Mouse (Mus musculus) embryonic facial prominence, embryonic 14.5 days (tissue): ENCODE measurements around the gene Ubp1. TPM values are rescaled to one million over a fixed set of nuclear protein-coding genes. Genes with fewer than 3 reads are reported as not detected.

Experiments used
- ATAC-seq: fragments of 200-750 bp; cut with Nextera tagmentation; 2 replicates; pipeline ENCODE4 v1.8.0; 2017; ENCODE audit warnings: low read depth, moderate number of reproducible peaks, moderate TSS enrichment
- DNase-seq: peaks from one replicate; pipeline ENCODE4 v3.0.0-alpha.2; 2015; ENCODE audit warnings: low spot score
- H3K27ac ChIP-seq: fragments of 300-500 bp; sonication (generic); replicated peaks from 2 replicates; pipeline ENCODE4 v1.5.1; 2014; ENCODE audit warnings: low read depth, mild to moderate bottlenecking, low read length, moderate library complexity
- H3K27me3 ChIP-seq: fragments of 300-500 bp; sonication (generic); replicated peaks from 2 replicates; pipeline ENCODE4 v1.6.1; 2014; ENCODE audit warnings: low read length; ENCODE audit not compliant: control insufficient read depth, insufficient read depth
- H3K36me3 ChIP-seq: fragments of 300-500 bp; sonication (generic); 2 replicates; pipeline ENCODE4 v1.6.1; 2014; ENCODE audit warnings: low read length, mixed read lengths; ENCODE audit not compliant: control insufficient read depth, insufficient read depth
- H3K4me1 ChIP-seq: fragments of 300-500 bp; sonication (generic); 2 replicates; pipeline ENCODE4 v1.6.1; 2014; ENCODE audit warnings: antibody characterized with exemption, low read length; ENCODE audit not compliant: control insufficient read depth, insufficient read depth
- H3K4me2 ChIP-seq: fragments of 300-500 bp; sonication (generic); 2 replicates; pipeline ENCODE4 v1.6.1; 2014; ENCODE audit warnings: low read depth, mild to moderate bottlenecking, low read length, moderate library complexity, mixed read lengths
- H3K4me3 ChIP-seq: fragments of 300-500 bp; sonication (generic); 2 replicates; pipeline ENCODE4 v1.5.1; 2014; ENCODE audit warnings: low read depth, mild to moderate bottlenecking, low read length
- H3K9ac ChIP-seq: fragments of 300-500 bp; sonication (generic); 2 replicates; pipeline ENCODE4 v1.6.1; 2014; ENCODE audit warnings: low read depth, mild to moderate bottlenecking, low read length, moderate library complexity, mixed read lengths
- H3K9me3 ChIP-seq: fragments of 300-500 bp; sonication (generic); 2 replicates; pipeline ENCODE4 v1.6.1; 2016; ENCODE audit warnings: low read length; ENCODE audit not compliant: control insufficient read depth
- WGBS: fragments of 180-500 bp; shearing (Covaris S2); extraction: QIAGEN DNeasy Blood & Tissue Kit; methylation state at CpG from one replicate; pipeline ENCODE4 v1.1.7; 2014; 5-methylcytosine and 5-hydroxymethylcytosine counted together
- polyA plus RNA-seq: library from polyadenylated mRNA; unstranded; fragments of >200 nt; fragmentation: Nextera tagmentation; extraction: Ambion mirVana; gene quantifications from 2 replicates; pipeline ENCODE4 v1.2.1, GENCODE M21; 2014

Gene Ubp1
- polyA plus RNA-seq, 1 experiment from 2014 or later, result 35.1 TPM

DNA sequence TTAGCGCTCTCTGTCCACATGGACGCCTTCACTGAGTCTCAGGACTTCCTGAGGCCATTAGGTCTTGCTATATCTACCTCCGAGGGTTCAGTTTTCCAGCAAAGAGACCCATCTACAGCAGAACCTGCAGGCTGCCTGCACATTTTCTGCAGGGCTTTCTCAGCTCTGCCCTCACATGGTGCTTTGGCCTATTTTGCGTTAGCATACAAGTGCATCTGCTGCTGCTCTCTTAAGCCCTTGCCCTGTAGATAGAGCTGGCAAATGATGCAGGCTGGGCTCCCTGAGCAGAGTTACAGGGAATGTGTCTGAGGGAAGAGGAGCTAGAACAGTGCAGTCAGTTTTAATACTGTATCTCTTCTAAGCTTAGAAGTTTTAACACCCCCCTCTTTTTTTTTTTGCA, 44.2 kb downstream of the Ubp1 start:
- Histone ChIP-seq H3K27ac (no peak overlapping the region), H3K36me3 (peaks cover 90% of the 10 kb centered on the region), H3K9ac (no peak overlapping the region), H3K27me3 (no peaks in the 10 kb centered on the region), H3K9me3 (no peaks in the 10 kb centered on the region), H3K4me3 (no peak overlapping the region), H3K4me1 (no peaks in the 10 kb centered on the region), H3K4me2 (no peak overlapping the region)
- WGBS, result 87% methylated on average over 4 of the region's 4 CpGs
- ATAC-seq (no peak), DNase-seq (no peak)

DNA sequence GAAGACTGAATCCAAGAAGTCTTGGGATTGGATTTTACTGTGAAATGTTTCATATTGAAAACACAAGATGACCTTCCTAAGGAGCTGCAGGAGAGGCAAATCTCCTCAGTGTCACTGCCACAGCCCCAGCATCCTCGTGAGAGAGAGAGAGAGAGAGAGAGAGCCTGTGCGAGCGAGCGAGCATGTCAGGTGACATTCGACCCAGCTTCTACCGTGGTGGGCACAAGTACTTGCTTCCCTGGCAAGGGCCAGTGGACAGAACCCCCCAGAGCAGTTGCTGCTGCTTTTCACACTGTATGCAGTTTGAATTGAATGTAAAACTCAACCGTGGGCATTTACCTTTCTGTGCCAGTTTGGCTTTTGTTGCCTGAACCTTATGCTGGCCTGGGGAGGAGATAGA, 44.7 kb downstream of the Ubp1 start:
- H3K9me3 ChIP-seq, result no peaks in the 10 kb centered on the region
- no peak overlapping the region for H3K9ac ChIP-seq
- peaks cover 86% of the 10 kb centered on the region for H3K36me3 ChIP-seq
- DNase-seq, result no peak
- H3K4me1 ChIP-seq, result no peaks in the 10 kb centered on the region
- no peak overlapping the region for H3K4me2 ChIP-seq
- H3K4me3 ChIP-seq, result no peak overlapping the region
- WGBS, result 79% methylated on average over 7 of the region's 7 CpGs
- H3K27ac ChIP-seq, result no peak overlapping the region
- ATAC-seq, result no peak
- H3K27me3 ChIP-seq, result no peaks in the 10 kb centered on the region

DNA sequence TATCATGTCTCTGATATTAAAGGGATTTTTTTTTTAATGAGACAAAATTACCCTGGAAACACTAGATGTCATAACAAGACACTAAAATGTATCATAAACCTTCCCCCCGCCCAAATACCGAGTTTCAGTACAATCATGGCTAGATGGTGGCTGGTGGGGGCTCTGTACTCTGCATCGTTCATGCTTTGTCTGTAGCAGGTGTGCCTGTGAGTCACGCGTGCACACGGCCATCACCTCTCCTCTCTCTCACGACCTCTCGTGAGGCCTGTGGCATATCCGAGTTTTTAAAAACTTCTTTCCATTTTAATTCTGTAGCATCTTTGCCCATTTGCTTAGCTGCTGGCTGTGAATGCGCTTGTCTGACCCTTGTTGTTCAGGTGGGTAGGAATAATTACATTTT, 45.5 kb downstream of the Ubp1 start:
- no peaks in the 10 kb centered on the region for H3K27me3 ChIP-seq
- DNase-seq (no peak), ATAC-seq (no peak)
- H3K27ac ChIP-seq, result no peak overlapping the region
- H3K9ac ChIP-seq, result no peak overlapping the region
- H3K4me3 ChIP-seq, result no peak overlapping the region
- no peak overlapping the region for H3K4me2 ChIP-seq
- no peaks in the 10 kb centered on the region for H3K4me1 ChIP-seq
- no peaks in the 10 kb centered on the region for H3K9me3 ChIP-seq
- peaks cover 78% of the 10 kb centered on the region for H3K36me3 ChIP-seq
- 93% methylated on average over 10 of the region's 10 CpGs for WGBS

DNA sequence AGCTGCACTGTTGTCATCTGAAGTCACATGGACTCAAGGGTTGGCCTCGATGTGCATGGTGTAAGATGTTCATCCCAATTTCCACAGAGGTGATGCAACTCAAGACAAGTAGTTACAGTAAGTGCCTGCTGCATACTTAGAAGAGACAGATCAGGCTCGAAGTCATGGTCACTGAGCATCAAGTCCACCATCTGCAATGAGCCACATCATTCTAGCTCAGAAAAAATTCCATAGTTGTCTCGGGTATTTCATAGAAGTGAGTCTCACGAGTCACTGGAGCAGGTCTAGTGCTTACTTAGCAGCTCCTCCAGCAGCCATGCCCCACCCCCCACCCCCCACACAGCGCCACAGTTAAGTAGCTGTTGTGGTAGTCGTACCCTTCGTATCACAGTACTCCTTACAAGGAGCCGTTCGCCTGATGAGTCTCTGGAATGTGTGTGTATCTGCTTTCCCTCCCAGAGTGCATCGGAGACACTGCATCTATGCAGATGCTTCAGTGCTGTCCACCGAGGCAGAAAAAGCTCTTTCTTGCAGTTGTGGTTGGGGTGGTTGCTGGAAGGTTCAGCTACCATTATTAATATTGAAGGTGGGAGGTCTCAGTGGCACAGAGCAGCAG, 46.6 kb downstream of the Ubp1 start:
- ATAC-seq (no peak), DNase-seq (no peak)
- Histone ChIP-seq H3K36me3 (peaks cover 71% of the 10 kb centered on the region), H3K9me3 (no peaks in the 10 kb centered on the region), H3K27ac (no peak overlapping the region), H3K4me1 (no peaks in the 10 kb centered on the region), H3K4me2 (no peak overlapping the region), H3K4me3 (no peak overlapping the region), H3K9ac (no peak overlapping the region), H3K27me3 (no peaks in the 10 kb centered on the region)
- WGBS, result 78% methylated on average over 11 of the region's 11 CpGs

DNA sequence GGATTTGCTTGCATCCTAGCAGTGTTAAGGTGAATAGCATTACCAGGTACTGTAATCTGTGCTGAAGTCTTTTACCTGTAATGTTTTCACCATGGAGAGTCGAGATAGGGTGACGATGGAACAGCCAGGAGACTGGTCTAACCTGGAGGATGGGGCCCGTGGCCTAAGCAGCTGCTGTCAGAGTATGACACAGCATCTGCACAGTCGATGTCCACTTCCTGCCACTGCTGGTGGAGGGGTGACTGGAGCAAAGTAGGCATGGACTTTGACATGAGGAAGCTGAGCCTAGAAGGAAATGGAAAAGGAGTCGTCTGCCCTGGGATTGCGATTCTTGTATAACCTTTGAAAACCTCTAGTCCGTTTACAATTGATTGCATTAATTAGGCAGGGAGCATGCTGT, 47.9 kb downstream of the Ubp1 start:
- no peak for ATAC-seq
- no peak overlapping the region for H3K9ac ChIP-seq
- H3K4me3 ChIP-seq, result no peak overlapping the region
- 80% methylated on average over 7 of the region's 7 CpGs for WGBS
- peaks cover 58% of the 10 kb centered on the region for H3K36me3 ChIP-seq
- no peaks in the 10 kb centered on the region for H3K9me3 ChIP-seq
- no peaks in the 10 kb centered on the region for H3K27me3 ChIP-seq
- DNase-seq, result no peak
- H3K4me1 ChIP-seq, result no peaks in the 10 kb centered on the region
- H3K4me2 ChIP-seq, result no peak overlapping the region
- H3K27ac ChIP-seq, result no peak overlapping the region

DNA sequence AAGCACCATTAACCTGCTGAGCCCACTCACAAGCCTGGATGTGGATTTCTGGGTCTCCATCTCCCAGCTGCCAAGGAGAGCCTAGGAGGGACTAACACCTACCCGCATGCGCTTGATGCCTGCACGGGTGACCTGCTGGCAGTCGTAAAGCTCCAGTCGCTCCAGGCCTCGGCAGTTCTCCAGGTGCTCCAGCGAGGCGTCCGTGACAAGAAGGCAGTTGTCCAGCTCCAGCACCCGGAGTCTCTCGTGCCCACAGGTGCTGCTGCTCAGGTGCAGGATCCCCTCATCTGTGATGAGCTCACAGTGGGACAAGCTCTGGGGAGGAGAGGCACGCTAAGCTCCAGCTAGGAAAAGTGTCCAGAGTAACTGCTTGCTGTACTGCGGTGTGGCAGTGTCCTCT, 48.6 kb downstream of the Ubp1 start:
- no peaks in the 10 kb centered on the region for H3K9me3 ChIP-seq
- no peaks in the 10 kb centered on the region for H3K4me1 ChIP-seq
- no peak overlapping the region for H3K9ac ChIP-seq
- DNase-seq, result no peak
- H3K4me3 ChIP-seq, result no peak overlapping the region
- WGBS, result 92% methylated on average over 13 of the region's 13 CpGs
- no peak for ATAC-seq
- H3K4me2 ChIP-seq, result no peak overlapping the region
- no peak overlapping the region for H3K27ac ChIP-seq
- no peaks in the 10 kb centered on the region for H3K27me3 ChIP-seq
- peaks cover 51% of the 10 kb centered on the region for H3K36me3 ChIP-seq

DNA sequence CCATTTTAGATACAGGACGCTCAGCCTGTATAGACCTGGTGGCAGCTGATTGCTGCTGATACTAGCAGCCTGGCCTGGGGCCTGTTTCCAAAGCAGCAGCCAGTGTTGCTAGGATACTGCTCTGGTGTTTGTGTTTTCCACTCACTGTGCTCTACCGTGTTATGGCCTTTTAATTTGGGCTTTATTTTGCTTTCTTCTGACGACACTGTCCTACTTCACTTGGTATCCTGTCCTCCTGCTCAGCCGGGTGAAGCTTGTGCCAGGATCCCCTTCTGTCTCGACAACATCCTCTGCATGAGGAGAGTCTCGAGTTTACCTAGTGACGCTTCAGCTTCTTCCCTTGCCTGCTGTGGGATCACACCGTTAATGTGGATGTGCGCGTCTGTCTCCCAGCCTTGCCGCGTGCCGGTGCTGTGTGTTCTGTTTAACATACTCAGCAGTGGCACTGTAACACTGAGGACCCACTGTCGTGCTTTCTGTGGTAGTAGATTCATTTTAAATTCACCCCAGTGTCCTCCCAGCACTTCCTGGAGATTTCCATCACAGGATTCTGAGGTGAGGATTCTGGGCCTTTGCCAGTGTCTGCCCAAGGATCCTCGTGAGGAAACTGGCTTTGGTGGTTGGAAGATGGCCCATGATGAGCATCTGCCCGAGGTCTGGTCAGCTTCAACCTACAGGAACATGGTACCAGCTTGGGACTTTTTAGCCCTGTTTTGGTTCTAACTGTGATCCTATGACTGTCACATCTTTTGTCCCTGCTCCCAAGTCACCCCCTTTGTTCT, 50.6 kb downstream of the Ubp1 start:
- no peaks in the 10 kb centered on the region for H3K9me3 ChIP-seq
- no peaks in the 10 kb centered on the region for H3K4me1 ChIP-seq
- H3K27me3 ChIP-seq, result no peaks in the 10 kb centered on the region
- WGBS, result 71% methylated on average over 16 of the region's 16 CpGs
- peak overlapping the region; percentile 34; the same call in 1 of the 2 replicates for H3K9ac ChIP-seq
- H3K4me2 ChIP-seq, result no peak overlapping the region
- no peak overlapping the region for H3K4me3 ChIP-seq
- 0 out of 2 replicates have a peak, but pooled peaks have one; percentile 46 for ATAC-seq
- peaks cover 32% of the 10 kb centered on the region for H3K36me3 ChIP-seq
- no peak for DNase-seq
- no peak overlapping the region for H3K27ac ChIP-seq

DNA sequence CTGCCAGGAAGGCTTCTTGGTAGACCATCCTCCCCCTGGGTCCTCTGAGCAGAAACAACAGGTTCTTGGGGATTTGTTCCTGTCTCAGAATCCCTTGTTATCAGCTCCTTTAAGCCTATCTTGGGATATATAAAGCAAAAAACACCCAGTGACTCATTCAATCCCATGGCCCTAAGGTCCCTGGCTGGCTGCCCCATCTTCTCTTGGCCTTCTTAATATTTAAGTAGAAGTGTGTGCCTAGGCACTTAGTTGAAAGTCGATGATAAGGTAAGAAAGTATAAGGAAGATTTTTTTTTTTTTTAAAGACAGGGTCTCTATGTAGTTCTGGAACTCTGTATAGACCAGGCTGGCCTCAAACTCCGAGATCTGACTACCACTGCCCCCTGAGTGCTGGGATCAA, 51.7 kb downstream of the Ubp1 start:
- no peak for ATAC-seq
- no peak overlapping the region for H3K27ac ChIP-seq
- no peaks in the 10 kb centered on the region for H3K27me3 ChIP-seq
- peaks cover 21% of the 10 kb centered on the region; the same call in 1 of the 2 replicates for H3K36me3 ChIP-seq
- no peak overlapping the region for H3K4me3 ChIP-seq
- H3K4me1 ChIP-seq, result no peaks in the 10 kb centered on the region
- H3K4me2 ChIP-seq, result no peak overlapping the region
- no peaks in the 10 kb centered on the region for H3K9me3 ChIP-seq
- DNase-seq, result no peak
- no peak overlapping the region for H3K9ac ChIP-seq
- 94% methylated on average over 2 of the region's 2 CpGs for WGBS
